Mouse (Mus musculus): ENCODE measurements around the gene Dtnb. TPM values are rescaled to one million over a fixed set of nuclear protein-coding genes. Genes with fewer than 3 reads are reported as not detected.

Gene Dtnb
- polyA plus RNA-seq, 1 experiment from 2014 or later, result 43.7 TPM

DNA sequence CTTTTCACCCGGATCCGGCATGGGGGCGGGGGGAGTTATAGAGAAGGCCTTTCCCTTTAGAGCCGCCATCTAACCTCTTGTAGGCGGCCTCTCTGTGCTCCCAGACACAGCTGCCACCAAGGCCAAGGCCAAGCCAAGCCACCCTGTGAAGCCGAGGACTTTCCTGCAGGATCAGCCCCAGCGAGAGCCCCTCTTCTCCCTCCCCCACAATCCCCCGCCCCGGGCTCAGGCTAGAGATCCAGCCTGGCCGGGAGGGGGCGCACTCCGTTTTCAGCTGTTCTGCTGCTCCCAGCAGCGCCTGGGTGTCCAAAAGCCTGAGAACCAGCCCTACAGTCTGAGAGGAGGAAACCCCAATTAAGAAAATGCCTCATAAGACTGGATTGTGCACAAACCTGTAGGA is 21.9 kb upstream of the Dtnb start:
- 5% methylated on average over 13 of the region's 13 CpGs for WGBS
- peak overlapping the region; percentile 73 for H3K27ac ChIP-seq
- peak; percentile 69 for DNase-seq (ENCODE audit: low spot score)
- peak overlapping the region; percentile 35 for H3K4me3 ChIP-seq
- H3K27me3 ChIP-seq (ENCODE audit: low read depth, poor library complexity, severe bottlenecking), result no peaks in the 10 kb centered on the region
- peaks cover 9% of the 10 kb centered on the region for H3K4me1 ChIP-seq
- H3K9me3 ChIP-seq (replicated peaks), result no peaks in the 10 kb centered on the region
- H3K36me3 ChIP-seq, result no peaks in the 10 kb centered on the region

DNA sequence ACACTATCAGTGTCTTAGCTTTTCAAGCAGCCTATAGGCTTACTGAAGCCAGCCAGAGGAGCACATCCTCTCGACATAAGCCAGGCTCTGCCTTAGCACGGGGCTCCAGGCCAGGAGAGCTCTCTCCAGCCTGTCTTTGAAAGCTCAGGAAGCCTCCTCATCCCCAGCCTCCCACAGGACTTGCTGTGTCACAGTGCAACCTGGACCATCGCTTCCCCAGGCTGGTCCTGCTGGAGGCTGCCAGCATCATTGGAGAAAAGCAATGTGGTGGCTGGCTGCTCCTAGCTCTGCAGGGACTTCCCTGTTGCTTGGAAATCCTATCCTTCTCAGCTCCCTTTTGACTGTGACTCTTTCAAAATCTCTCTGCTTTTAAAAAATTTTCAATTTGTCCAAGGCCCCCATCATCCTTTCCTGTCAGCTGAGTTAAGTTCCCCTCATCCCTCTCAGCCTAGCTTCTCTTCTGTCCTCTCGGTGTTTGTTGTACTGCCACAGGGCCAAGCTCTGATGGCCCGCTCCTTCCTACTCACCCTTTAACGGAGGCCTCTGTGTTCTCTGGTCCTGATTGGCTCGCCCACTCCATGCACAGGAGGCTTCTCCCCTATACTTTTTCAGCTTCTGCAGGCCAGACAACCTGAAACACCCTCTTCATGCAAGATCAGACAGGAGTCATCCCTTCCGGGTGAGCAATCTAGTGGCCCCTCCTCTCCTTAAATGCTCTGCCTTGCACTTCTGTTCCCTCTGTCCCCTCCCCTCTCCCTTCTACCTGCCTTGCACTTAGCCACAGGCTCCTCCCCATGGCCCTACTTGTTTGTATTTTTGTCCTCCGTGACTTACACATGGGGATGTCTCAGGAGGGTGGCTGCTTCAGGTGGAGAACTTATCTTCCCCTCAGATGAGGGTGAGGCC is 14.5 kb upstream of the Dtnb start:
- Histone ChIP-seq H3K9me3 (replicated peaks) (no peaks in the 10 kb centered on the region), H3K4me1 (no peaks in the 10 kb centered on the region), H3K27ac (no peak overlapping the region), H3K4me3 (no peak overlapping the region), H3K36me3 (no peaks in the 10 kb centered on the region), H3K27me3 (ENCODE audit: low read depth, poor library complexity, severe bottlenecking) (no peaks in the 10 kb centered on the region)
- 54% methylated on average over 9 of the region's 9 CpGs for WGBS
- no peak for DNase-seq (ENCODE audit: low spot score)

DNA sequence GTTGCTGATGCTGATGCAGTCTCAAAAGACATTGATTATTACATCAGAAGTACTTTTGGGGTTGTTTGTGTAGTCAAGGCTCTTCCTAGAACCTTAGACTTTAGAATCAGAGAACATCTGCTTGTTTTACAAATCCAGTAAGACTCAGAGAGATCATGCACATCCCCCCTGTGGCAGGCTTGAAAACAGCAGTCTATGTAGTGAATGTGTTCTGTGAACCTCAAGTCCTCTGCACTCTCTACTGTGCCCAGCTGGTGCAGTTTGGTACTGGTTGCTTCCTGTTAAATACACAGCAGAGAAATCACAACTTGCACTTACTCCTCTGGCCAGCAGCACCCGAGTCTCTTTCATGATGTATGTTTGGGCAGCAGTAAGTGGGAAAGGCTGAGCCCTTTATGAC is 11.6 kb upstream of the Dtnb start:
- Histone ChIP-seq H3K4me1 (no peaks in the 10 kb centered on the region), H3K27me3 (ENCODE audit: low read depth, poor library complexity, severe bottlenecking) (no peaks in the 10 kb centered on the region), H3K9me3 (replicated peaks) (no peaks in the 10 kb centered on the region), H3K27ac (no peak overlapping the region), H3K4me3 (no peak overlapping the region), H3K36me3 (no peaks in the 10 kb centered on the region)
- WGBS, result 32% methylated on average over 1 of the region's 1 CpGs
- DNase-seq (ENCODE audit: low spot score), result no peak

- Histone ChIP-seq H3K4me3 (no peak overlapping the region), H3K9me3 (replicated peaks) (no peaks in the 10 kb centered on the region), H3K27ac (no peak overlapping the region), H3K27me3 (ENCODE audit: low read depth, poor library complexity, severe bottlenecking) (no peaks in the 10 kb centered on the region), H3K36me3 (no peaks in the 10 kb centered on the region), H3K4me1 (no peaks in the 10 kb centered on the region)
- 86% methylated on average over 6 of the region's 6 CpGs for WGBS
- no peak for DNase-seq (ENCODE audit: low spot score)
Measured at GRCm38 (mm10) chr12:3561032-3561431, 11.1 kb upstream of the Dtnb start.

DNA sequence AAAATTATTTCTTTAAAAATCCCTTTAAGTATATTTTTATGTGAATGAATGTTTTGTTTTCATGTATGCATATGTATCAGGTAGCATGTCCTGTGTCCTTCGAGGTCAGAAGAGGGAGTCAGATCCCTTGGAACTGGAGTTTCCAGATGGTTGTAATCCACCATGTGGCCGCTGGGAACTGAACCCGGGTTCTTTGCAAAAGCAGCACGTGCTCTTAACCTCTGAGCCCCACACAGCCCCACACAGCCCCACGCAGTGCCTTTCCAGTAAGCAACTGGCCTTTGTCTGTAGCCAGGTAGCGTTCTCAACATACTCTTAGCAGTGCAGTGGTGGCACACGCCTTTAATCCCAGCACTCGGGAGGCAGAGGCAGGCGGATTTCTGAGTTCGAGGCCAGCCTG is 9.4 kb upstream of the Dtnb start:
- no peaks in the 10 kb centered on the region for H3K9me3 ChIP-seq (replicated peaks)
- DNase-seq (ENCODE audit: low spot score), result no peak
- WGBS, result 93% methylated on average over 10 of the region's 10 CpGs
- no peak overlapping the region for H3K4me3 ChIP-seq
- no peak overlapping the region for H3K27ac ChIP-seq
- H3K27me3 ChIP-seq (ENCODE audit: low read depth, poor library complexity, severe bottlenecking), result no peaks in the 10 kb centered on the region
- no peaks in the 10 kb centered on the region for H3K36me3 ChIP-seq
- no peaks in the 10 kb centered on the region for H3K4me1 ChIP-seq

- Histone ChIP-seq H3K36me3 (no peaks in the 10 kb centered on the region), H3K4me1 (no peaks in the 10 kb centered on the region), H3K4me3 (no peak overlapping the region), H3K9me3 (replicated peaks) (no peaks in the 10 kb centered on the region), H3K27ac (no peak overlapping the region), H3K27me3 (ENCODE audit: low read depth, poor library complexity, severe bottlenecking) (no peaks in the 10 kb centered on the region)
- WGBS, result 87% methylated on average over 4 of the region's 4 CpGs
- DNase-seq (ENCODE audit: low spot score), result no peak
Measured at GRCm38 (mm10) chr12:3563659-3564058, 8.5 kb upstream of the Dtnb start.

- Histone ChIP-seq H3K4me3 (no peak overlapping the region), H3K36me3 (no peaks in the 10 kb centered on the region), H3K27me3 (ENCODE audit: low read depth, poor library complexity, severe bottlenecking) (no peaks in the 10 kb centered on the region), H3K27ac (no peak overlapping the region), H3K4me1 (peaks cover 7% of the 10 kb centered on the region), H3K9me3 (replicated peaks) (no peaks in the 10 kb centered on the region)
- 80% methylated on average over 5 of the region's 5 CpGs for WGBS
- no peak for DNase-seq (ENCODE audit: low spot score)
Measured at GRCm38 (mm10) chr12:3568461-3568991, 3.7 kb upstream of the Dtnb start.

- Histone ChIP-seq H3K4me1 (peaks cover 11% of the 10 kb centered on the region), H3K4me3 (no peak overlapping the region), H3K27ac (no peak overlapping the region), H3K36me3 (no peaks in the 10 kb centered on the region), H3K27me3 (ENCODE audit: low read depth, poor library complexity, severe bottlenecking) (no peaks in the 10 kb centered on the region), H3K9me3 (replicated peaks) (no peaks in the 10 kb centered on the region)
- no peak for DNase-seq (ENCODE audit: low spot score)
- WGBS, result 87% methylated on average over 4 of the region's 4 CpGs
Measured at GRCm38 (mm10) chr12:3570711-3571400, 1.3 kb upstream of the Dtnb start.

- peak; percentile 75 for DNase-seq (ENCODE audit: low spot score)
- Histone ChIP-seq H3K4me3 (peak overlapping the region; percentile 83), H3K27me3 (ENCODE audit: low read depth, poor library complexity, severe bottlenecking) (no peaks in the 10 kb centered on the region), H3K4me1 (peaks cover 11% of the 10 kb centered on the region), H3K27ac (peak overlapping the region; percentile 95), H3K9me3 (replicated peaks) (no peaks in the 10 kb centered on the region), H3K36me3 (no peaks in the 10 kb centered on the region)
- WGBS, result 1% methylated on average over 52 of the region's 53 CpGs
Measured at GRCm38 (mm10) chr12:3572581-3573397, 608 bp downstream of the Dtnb start.

- Histone ChIP-seq H3K9me3 (replicated peaks) (no peaks in the 10 kb centered on the region), H3K4me1 (peaks cover 11% of the 10 kb centered on the region), H3K36me3 (no peaks in the 10 kb centered on the region), H3K27ac (no peak overlapping the region; the same call in 1 of the 2 replicates), H3K27me3 (ENCODE audit: low read depth, poor library complexity, severe bottlenecking) (no peaks in the 10 kb centered on the region), H3K4me3 (peak overlapping the region; percentile 83)
- 48% methylated on average over 6 of the region's 6 CpGs for WGBS
- DNase-seq (ENCODE audit: low spot score), result no peak
Measured at GRCm38 (mm10) chr12:3573410-3573809, 1.2 kb downstream of the Dtnb start.

DNA sequence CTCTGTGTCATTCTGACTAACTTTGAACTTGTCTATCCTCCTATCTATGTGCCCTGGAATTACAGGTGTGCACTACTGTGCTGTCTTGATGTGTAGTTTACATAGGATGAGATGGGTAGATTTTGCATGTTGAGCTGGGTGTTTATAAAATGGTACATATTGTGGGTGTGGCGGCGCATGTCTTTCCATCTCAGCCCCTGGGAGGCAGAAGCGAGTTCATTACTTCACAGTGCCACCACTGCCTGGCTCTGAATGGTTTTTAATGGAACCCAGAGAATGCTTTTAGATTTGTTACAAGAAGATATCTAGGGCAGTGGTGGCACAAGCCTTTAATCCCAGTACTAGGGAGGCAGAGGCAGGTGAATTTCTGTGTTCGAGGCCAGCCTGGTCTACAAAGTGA is 2.5 kb downstream of the Dtnb start:
- WGBS, result 94% methylated on average over 4 of the region's 4 CpGs
- Histone ChIP-seq H3K27ac (no peak overlapping the region), H3K36me3 (no peaks in the 10 kb centered on the region), H3K4me1 (peaks cover 11% of the 10 kb centered on the region), H3K4me3 (no peak overlapping the region), H3K27me3 (ENCODE audit: low read depth, poor library complexity, severe bottlenecking) (no peaks in the 10 kb centered on the region), H3K9me3 (replicated peaks) (no peaks in the 10 kb centered on the region)
- DNase-seq (ENCODE audit: low spot score), result no peak

DNA sequence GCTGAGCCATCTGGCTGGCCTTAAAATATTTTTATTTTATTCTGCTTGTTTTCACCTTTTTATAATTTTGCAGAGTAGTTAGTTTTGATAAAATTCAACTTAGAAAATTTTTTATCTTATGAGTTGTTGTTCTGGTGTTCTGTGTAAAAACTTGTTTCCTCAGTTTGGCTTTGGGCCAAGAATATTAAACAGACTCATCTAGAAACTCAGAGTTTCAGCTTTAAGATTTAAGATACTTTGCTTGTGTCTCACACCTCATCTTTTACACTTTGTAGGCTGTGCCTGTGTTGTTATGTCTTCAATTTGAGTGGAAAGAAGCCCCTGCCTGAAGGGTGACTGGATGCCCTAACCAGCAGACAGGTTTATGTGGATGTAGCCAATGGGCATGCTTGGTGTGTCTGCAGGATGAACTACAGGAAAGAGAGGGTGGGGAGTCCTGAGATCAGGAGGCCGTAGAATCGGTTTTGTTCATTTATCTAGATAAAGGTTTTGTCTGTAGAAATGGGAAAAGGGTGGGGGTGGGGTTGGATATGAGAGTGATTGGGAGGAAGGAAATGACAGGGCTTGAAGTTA is 7.9 kb downstream of the Dtnb start:
- no peak for DNase-seq (ENCODE audit: low spot score)
- Histone ChIP-seq H3K4me1 (0 out of 2 replicates have a peak, but pooled peaks cover under 1% of the 10 kb centered on the region), H3K4me3 (no peak overlapping the region), H3K36me3 (peaks cover 7% of the 10 kb centered on the region; the same call in 1 of the 2 replicates), H3K27ac (no peak overlapping the region), H3K27me3 (ENCODE audit: low read depth, poor library complexity, severe bottlenecking) (no peaks in the 10 kb centered on the region), H3K9me3 (replicated peaks) (no peaks in the 10 kb centered on the region)
- 85% methylated on average over 2 of the region's 2 CpGs for WGBS

Measured in limb, embryonic 10.5 days (tissue).